Mouse (Mus musculus) kidney, embryonic 14.5 days (tissue): ENCODE measurements around the gene Zfp202. TPM values are rescaled to one million over a fixed set of nuclear protein-coding genes. Genes with fewer than 3 reads are reported as not detected.
A peak's percentile ranks its signal among the peaks of the same experiment; 100 is the strongest.
"Not testable (repeated sequence)": the region's sequence is repeated elsewhere in the genome, so short reads cannot be mapped to it uniquely, and the experiment has no call there.

ENCODE experiments used
- ATAC-seq: fragments of 200-750 bp; cut with Nextera tagmentation; 2 replicates; pipeline ENCODE4 v1.8.0; 2017; ENCODE audit warnings: moderate number of reproducible peaks, mild to moderate bottlenecking, moderate TSS enrichment, moderate library complexity; ENCODE audit not compliant: low FRiP score, low TSS enrichment
- H3K27ac ChIP-seq: fragments of 300-500 bp; sonication (generic); 2 replicates; pipeline ENCODE4 v1.5.1; 2014; ENCODE audit warnings: low read depth, mild to moderate bottlenecking, low read length, moderate library complexity, mixed read lengths
- H3K27me3 ChIP-seq: fragments of 300-500 bp; sonication (generic); 2 replicates; pipeline ENCODE4 v1.6.1; 2014; ENCODE audit warnings: mild to moderate bottlenecking, low read length; ENCODE audit not compliant: control insufficient read depth, insufficient read depth
- H3K36me3 ChIP-seq: fragments of 300-500 bp; sonication (generic); 2 replicates; pipeline ENCODE4 v1.6.1; 2014; ENCODE audit warnings: low read length, mixed read lengths; ENCODE audit not compliant: control insufficient read depth, insufficient read depth
- H3K4me1 ChIP-seq: fragments of 300-500 bp; sonication (generic); 2 replicates; pipeline ENCODE4 v1.6.1; 2014; ENCODE audit warnings: low read length, mixed read lengths; ENCODE audit not compliant: control insufficient read depth, insufficient read depth
- H3K4me2 ChIP-seq: fragments of 300-500 bp; sonication (generic); replicated peaks from 2 replicates; pipeline ENCODE4 v1.6.1; 2014; ENCODE audit warnings: low read depth, mild to moderate bottlenecking, low read length
- H3K4me3 ChIP-seq: fragments of 300-500 bp; sonication (generic); 2 replicates; pipeline ENCODE4 v1.5.1; 2014; ENCODE audit warnings: mild to moderate bottlenecking, low read length
- H3K9ac ChIP-seq: fragments of 300-500 bp; sonication (generic); 2 replicates; pipeline ENCODE4 v1.6.1; 2014; ENCODE audit warnings: low read depth, mild to moderate bottlenecking, low read length, moderate library complexity
- H3K9me3 ChIP-seq: fragments of 300-500 bp; sonication (generic); 2 replicates; pipeline ENCODE4 v1.6.1; 2016; ENCODE audit warnings: low read length; ENCODE audit not compliant: control insufficient read depth
- WGBS: fragments of 180-500 bp; shearing (Covaris S2); extraction: QIAGEN DNeasy Blood & Tissue Kit; methylation state at CpG from one replicate; pipeline ENCODE4 v1.1.7; 2014; 5-methylcytosine and 5-hydroxymethylcytosine counted together
- polyA plus RNA-seq: library from polyadenylated mRNA; unstranded; fragments of >200 nt; fragmentation: Nextera tagmentation; extraction: Ambion mirVana; gene quantifications from 2 replicates; pipeline ENCODE4 v1.2.1, GENCODE M21; 2014

The Zfp202 gene
- 7.2 and 8.5 TPM in 2 replicates for polyA plus RNA-seq

DNA sequence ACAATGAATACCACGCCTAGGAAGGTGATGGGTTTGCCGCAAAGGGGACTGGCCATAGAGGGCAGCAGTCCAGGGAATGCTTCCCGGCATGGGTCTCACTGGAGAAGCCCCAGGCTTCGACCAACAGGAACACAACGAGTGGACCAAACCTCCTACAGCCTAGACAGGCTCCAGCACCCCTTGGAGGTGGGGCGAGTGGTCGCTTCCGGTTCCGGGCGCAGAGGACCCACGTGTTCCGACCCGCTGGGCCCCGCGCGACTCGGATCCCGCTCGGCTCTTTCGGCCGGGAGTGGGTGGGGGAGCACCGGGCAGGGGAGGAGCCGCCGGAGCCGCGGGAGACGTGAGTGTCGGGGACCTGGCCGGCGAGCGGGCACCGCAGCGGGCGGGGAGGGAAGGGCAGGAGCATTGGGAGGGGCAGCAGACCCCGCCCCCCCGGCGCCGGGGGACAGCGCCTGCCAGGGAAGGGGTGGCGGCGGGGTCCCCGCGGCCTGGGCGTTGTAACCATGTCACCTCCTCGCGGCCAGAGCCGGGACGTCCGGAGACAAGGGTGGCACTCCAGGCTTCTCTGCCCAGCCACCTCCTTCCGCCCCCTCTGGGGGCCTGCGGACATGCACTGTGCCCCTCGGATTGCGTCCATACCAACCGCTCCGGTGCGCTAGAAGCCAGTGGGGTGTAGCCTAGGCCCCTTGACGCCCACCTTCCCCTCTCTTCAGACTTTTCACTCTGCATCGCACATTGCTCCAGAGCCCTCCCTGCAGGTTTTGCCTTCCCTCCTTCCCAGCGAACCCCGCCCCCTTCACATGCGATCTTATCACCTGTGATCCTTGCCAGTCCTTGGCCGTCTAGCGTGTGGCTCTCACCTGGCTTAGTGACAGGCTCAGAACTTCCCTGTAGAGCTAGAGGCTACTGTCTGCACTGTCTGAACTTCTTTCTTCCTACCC lies at the start of gene Zfp202:
TSS of gene Zfp202 (plus strand) at position 219 of the 941 bp plus-strand sequence.
- Histone ChIP-seq H3K4me2 (peak within 1 kb of the TSS; percentile 65), H3K9ac (peak within 1 kb of the TSS; percentile 84), H3K4me1 (peaks cover 7% of the 10 kb centered on the region; the same call in 1 of the 2 replicates), H3K27me3 (no peaks in the 10 kb centered on the region), H3K36me3 (no peaks in the 10 kb centered on the region), H3K27ac (peak within 1 kb of the TSS; percentile 82), H3K9me3 (no peaks in the 10 kb centered on the region), H3K4me3 (peak within 1 kb of the TSS; percentile 66)
- peak; percentile 99 for ATAC-seq
- 1% methylated on average over 43 of the region's 63 CpGs for WGBS

DNA sequence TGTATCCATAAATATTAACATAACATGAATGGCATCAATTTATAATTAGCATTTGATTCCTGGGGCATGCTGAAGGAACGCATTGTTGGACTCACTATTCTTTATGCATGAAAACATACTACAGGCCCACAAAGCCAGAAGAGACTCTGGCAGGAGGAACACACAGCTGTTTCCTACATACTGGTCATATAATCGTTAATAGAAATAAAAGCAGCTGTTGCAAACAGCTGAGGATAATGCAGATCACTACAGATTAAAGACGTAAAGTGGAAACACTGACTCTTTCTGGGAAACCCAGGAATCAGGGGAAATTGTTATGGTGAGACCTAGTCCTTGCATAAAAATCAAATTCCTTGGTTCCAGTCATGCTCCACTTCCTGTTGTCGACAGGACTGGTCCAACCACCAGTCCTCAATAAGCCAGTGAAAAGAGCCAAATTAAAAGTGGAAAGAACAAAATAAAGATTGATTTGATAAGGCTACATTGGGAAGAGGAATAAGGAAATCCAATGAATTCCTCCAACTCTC lies 36.9 kb upstream of the Zfp202 start:
- Histone ChIP-seq H3K4me3 (no peak overlapping the region), H3K4me2 (no peak overlapping the region), H3K36me3 (no peaks in the 10 kb centered on the region), H3K9ac (no peak overlapping the region), H3K27me3 (no peaks in the 10 kb centered on the region), H3K9me3 (no peaks in the 10 kb centered on the region), H3K4me1 (no peaks in the 10 kb centered on the region), H3K27ac (no peak overlapping the region)
- WGBS: 61% methylated on average over 4 of the region's 4 CpGs
- no peak for ATAC-seq

DNA sequence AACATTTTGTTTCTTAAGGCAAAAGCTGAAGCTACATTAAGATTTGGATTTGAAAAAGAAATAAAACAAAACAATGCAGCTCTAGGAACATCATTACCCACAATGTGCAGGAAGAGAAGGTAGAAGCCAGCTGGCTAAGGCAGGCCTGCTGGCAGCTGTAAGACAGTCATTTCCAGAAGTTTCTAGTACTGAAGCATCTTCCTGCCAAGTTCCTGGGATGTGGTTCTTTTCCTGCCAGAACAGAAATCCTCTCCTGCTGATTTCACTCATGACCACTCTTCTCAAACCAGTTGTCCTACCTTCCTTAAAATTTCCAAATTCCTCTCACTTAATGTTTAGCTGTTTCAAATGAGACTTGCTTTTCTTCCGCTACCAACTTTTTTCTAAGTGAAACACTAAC lies 25.7 kb upstream of the Zfp202 start:
- H3K4me2 ChIP-seq: no peak overlapping the region
- no peak overlapping the region for H3K4me3 ChIP-seq
- no peaks in the 10 kb centered on the region for H3K27me3 ChIP-seq
- no peak overlapping the region for H3K27ac ChIP-seq
- no peaks in the 10 kb centered on the region for H3K9me3 ChIP-seq
- H3K4me1 ChIP-seq: no peaks in the 10 kb centered on the region
- WGBS: 94% methylated on average over 1 of the region's 1 CpGs
- no peak for ATAC-seq
- no peaks in the 10 kb centered on the region for H3K36me3 ChIP-seq
- H3K9ac ChIP-seq: no peak overlapping the region

DNA sequence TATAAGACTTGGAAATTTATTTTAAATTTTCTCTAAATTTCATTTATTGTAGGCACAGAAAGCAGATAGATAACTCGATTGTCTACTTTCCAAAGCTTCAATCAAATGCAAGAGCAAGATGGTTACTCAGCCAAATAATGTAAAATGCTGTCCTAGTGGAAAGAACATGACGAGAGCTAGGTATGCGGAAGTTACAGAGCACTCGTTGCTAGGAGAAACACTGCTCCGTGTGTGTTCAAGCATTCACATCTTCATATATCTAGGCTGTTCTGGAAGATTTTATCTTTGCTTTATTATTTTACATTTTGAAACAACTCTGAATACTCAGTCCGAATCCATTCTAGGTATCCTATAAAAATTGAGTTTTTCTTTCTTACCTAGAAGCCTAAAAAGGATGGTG lies 15.1 kb upstream of the Zfp202 start:
- Histone ChIP-seq H3K27ac (no peak overlapping the region), H3K4me1 (no peaks in the 10 kb centered on the region), H3K9ac (no peak overlapping the region), H3K4me2 (no peak overlapping the region), H3K27me3 (no peaks in the 10 kb centered on the region), H3K9me3 (no peaks in the 10 kb centered on the region), H3K4me3 (no peak overlapping the region), H3K36me3 (no peaks in the 10 kb centered on the region)
- 73% methylated on average over 6 of the region's 6 CpGs for WGBS
- no peak for ATAC-seq

DNA sequence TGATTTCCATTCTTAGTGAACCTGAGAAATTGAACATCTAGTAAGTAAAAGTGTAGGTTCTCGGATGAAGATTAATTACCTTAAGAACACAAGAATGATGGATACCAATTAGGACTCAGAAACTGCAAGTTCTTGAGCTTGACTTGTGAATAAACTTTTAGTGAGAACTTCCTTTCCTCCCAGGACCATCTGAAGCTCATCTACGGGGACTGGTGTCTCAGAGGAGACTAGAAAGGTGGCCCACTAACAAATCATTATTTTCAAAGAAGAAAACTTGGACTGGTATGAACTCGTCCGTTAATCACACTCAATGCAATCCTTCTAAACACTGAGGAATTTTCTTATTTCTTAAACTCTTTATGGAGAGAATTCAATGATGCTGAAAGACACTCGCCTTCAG lies 11.5 kb upstream of the Zfp202 start, which contains the start of gene Olfr986:
TSS of gene Olfr986 (plus strand) at position 301 of the 400 bp plus-strand sequence.
- 89% methylated on average over 5 of the region's 5 CpGs for WGBS
- H3K4me2 ChIP-seq: no peak within 1 kb of the TSS
- H3K27me3 ChIP-seq: no peaks in the 10 kb centered on the region
- H3K4me1 ChIP-seq: no peaks in the 10 kb centered on the region
- no peaks in the 10 kb centered on the region for H3K9me3 ChIP-seq
- no peak for ATAC-seq
- H3K27ac ChIP-seq: no peak within 1 kb of the TSS
- no peak within 1 kb of the TSS for H3K9ac ChIP-seq
- H3K4me3 ChIP-seq: no peak within 1 kb of the TSS
- H3K36me3 ChIP-seq: no peaks in the 10 kb centered on the region

DNA sequence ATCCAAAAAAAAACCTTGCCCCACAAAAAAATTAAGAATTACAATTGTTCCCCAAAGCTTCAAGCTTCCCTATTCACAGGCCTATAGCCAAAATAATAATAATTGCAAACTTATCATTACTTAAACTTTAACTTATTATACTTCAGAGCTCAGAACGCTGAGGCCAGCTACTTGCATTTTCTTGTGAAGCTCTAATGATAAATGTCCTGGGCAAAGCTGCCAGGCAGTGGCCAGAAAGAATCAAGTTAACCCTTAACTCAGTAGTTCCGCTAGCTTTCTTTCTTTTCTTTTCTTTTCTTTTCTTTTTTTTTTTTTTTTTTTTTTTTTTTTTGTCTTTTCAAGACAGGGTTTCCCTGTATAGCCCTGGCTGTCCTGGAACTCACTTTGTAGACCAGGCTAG lies 7.0 kb upstream of the Zfp202 start:
- H3K36me3 ChIP-seq, H3K27ac ChIP-seq, H3K4me1 ChIP-seq, H3K27me3 ChIP-seq, H3K9me3 ChIP-seq, ATAC-seq, H3K4me2 ChIP-seq, H3K4me3 ChIP-seq, H3K9ac ChIP-seq: not testable (repeated sequence)
- 65% methylated on average over 2 of the region's 2 CpGs for WGBS

DNA sequence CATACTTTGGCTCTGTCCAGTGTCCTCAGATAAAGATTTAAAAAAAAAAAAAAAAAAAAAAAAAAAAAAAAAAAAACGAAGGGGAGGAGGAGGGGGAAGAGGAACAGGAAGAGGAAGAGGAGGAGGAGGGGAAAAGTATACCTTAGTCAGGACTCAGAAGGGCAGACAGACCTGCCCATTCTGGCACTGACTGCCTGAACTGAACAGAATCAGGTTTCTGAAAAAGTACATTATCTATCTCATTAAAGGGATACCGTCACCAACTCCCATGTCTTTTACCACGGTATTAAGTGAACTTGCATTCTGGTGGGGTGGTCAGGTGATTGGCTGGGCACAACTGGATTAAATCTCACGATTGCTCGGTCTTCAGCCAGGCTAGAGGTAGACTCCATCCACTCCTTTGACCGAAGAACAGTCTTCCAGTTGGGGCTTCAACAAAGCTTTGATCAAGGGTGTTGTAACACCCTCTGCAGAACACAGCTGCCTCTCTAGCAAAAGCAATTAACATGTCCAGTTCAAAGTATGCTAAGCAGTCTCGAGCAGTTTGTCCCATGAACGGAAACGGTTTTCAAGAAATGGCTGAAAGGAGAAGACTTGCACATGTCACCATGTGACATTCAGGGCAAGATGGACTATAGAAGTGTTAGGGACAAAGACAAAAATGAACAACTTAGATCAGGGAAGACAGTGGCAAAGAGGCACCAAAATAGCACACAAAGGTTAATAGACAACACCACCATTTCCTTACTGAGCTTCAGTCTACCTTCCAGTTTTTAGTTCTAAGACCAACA lies 835 bp upstream of the Zfp202 start:
- 91% methylated on average over 8 of the region's 9 CpGs for WGBS
- H3K27ac ChIP-seq: peak overlapping the region; percentile 82; the same call in 1 of the 2 replicates

DNA sequence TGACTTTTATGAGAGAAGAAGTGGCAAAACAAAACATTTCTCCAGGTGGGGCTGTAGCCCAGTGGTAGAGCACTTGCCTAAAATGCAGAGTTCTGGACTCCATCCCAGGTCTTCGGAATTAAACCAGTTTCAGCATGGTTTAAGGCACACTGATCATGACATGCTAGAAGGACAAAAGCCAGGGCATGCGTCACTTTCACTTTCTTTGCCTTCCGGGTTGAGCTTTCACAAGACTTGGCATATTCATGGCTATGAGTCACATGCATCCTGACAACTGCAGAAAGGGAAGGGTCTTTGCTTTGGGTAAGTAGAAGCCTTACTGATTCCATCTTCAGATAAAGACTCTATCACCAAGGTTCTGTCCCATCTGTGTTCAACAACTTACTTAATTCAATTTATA lies 3.9 kb downstream of the Zfp202 start:
- 95% methylated on average over 3 of the region's 3 CpGs for WGBS
- no peaks in the 10 kb centered on the region for H3K9me3 ChIP-seq
- no peak for ATAC-seq

More for the DNA sequence above, 835 bp upstream of the Zfp202 start:
- H3K4me1 ChIP-seq: peaks cover 7% of the 10 kb centered on the region; the same call in 1 of the 2 replicates
- H3K27me3 ChIP-seq: no peaks in the 10 kb centered on the region
- peak overlapping the region; percentile 84; the same call in 1 of the 2 replicates for H3K9ac ChIP-seq
- ATAC-seq: no peak
- peak overlapping the region; percentile 66 for H3K4me3 ChIP-seq
- no peaks in the 10 kb centered on the region for H3K9me3 ChIP-seq
- H3K4me2 ChIP-seq: peak overlapping the region; percentile 65
- H3K36me3 ChIP-seq: no peaks in the 10 kb centered on the region

More for the DNA sequence above, 3.9 kb downstream of the Zfp202 start:
- H3K9ac ChIP-seq: no peak overlapping the region
- no peak overlapping the region for H3K4me2 ChIP-seq
- no peak overlapping the region for H3K27ac ChIP-seq
- H3K4me3 ChIP-seq: no peak overlapping the region
- H3K4me1 ChIP-seq: peaks cover 7% of the 10 kb centered on the region; the same call in 1 of the 2 replicates
- no peaks in the 10 kb centered on the region for H3K36me3 ChIP-seq
- no peaks in the 10 kb centered on the region for H3K27me3 ChIP-seq
